Mouse (Mus musculus): ENCODE measurements around the gene Tmem274. TPM values are rescaled to one million over a fixed set of nuclear protein-coding genes. Genes with fewer than 3 reads are reported as not detected.
"Not testable (repeated sequence)": the region's sequence is repeated elsewhere in the genome, so short reads cannot be mapped to it uniquely, and the experiment has no call there.

Gene Tmem274
- polyA plus RNA-seq, 1 experiment from 2014 or later, result not detected

DNA sequence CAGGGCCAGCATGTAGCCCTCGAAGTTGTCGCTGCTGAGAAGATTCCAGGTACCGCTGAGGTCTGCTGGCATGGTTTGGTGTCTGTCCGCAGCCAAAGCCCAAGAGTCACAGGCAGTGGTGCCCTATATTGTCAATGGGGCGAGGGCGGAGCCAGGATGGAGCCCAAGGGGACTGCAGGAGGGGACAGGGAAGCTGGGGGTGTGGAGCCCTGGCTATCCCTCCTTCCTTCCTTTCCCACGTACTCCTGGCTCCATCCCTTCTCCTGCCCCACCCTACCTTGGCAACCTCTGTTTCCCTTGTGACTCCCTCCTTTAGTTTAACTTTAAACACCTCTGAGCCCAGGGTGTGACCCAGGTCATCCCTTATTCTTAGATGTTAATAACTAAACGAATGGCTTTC, 22.3 kb upstream of the Tmem274 start, which contains the start of gene Rbp7:
TSS of gene Rbp7 (minus strand) at position 100 of the 400 bp plus-strand sequence.
- no peak within 1 kb of the TSS for H3K9ac ChIP-seq
- no peaks in the 10 kb centered on the region for H3K9me3 ChIP-seq
- ATAC-seq (ENCODE audit: extremely low read depth, insufficient number of reproducible peaks, low FRiP score, low TSS enrichment), result no peak
- WGBS, result 48% methylated on average over 8 of the region's 8 CpGs
- no peak within 1 kb of the TSS for H3K27ac ChIP-seq (replicated peaks)
- no peak within 1 kb of the TSS for H3K4me2 ChIP-seq
- no peaks in the 10 kb centered on the region for H3K36me3 ChIP-seq
- H3K4me3 ChIP-seq, result no peak within 1 kb of the TSS
- H3K27me3 ChIP-seq (replicated peaks), result no peaks in the 10 kb centered on the region
- no peaks in the 10 kb centered on the region; the same call in 1 of the 2 replicates for H3K4me1 ChIP-seq

DNA sequence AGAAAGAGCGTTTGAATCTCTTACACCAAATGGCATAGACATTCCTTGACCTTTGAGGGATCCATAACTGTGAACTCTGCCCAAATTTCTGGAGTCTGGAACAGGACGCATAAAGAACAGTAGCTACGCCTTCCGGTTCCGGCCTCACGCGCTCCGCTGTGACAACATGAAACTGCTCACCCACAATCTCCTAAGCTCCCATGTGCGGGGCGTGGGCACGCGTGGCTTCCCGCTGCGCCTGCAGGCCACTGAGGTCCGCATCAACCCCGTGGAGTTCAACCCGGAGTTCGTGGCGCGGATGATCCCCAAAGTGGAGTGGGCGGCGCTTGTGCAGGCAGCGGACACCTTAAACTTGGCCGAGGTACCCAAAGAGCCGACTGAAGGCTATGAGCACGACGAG, 20.0 kb upstream of the Tmem274 start:
- H3K4me1 ChIP-seq; ATAC-seq (ENCODE audit: extremely low read depth, insufficient number of reproducible peaks, low FRiP score, low TSS enrichment); H3K9ac ChIP-seq; H3K27me3 ChIP-seq (replicated peaks); H3K4me2 ChIP-seq; H3K36me3 ChIP-seq; H3K9me3 ChIP-seq; H3K27ac ChIP-seq (replicated peaks); H3K4me3 ChIP-seq: not testable (repeated sequence)
- WGBS, result 81% methylated on average over 27 of the region's 27 CpGs

DNA sequence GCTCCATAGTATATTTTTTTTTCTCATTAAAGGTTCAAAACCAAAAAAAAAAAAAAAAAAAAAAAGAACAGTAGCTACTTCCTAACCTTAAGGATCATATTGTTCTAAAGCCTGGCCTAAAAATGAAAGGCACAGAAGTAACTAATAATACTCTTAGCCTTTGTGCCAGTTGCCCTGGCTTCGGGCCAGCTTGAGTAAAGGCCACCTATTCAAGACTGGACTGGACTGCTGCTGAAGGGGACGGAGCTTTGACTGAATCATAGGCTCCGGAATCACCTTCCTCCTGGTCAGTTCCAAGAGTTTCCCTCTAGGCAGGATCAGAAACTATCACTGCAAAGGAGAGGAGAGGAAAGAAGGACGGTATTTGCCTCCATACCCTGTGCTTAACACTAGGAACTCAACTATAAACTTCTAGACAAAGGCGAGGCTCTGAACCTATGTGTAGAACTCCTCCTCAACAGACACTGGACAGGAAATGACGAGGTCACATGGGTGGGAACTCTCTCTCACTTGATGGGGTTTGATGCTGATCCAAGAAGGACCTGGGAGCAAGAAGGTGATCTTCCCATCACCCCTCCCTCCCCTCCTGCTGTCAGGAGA, 19.2 kb upstream of the Tmem274 start:
- WGBS, result 67% methylated on average over 6 of the region's 6 CpGs

DNA sequence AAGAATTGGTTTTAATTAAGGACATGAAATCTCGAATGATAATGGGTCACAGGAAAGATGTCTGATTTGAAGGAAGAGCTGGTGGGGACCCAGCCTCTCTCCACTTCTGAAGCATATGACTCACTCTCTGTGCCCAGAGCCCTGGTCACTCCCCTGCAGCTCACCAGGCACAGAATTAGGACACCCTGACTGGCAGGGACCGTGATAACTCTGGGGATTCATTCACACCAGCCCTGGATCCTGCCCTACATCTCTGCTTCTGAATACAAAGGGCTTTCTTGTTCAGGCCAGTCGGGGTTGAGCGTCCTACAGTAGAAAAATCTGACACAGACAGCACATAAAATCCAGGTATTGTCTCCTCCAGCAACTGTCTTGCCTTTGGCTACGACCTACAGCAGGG, 18.7 kb upstream of the Tmem274 start:
- Histone ChIP-seq H3K36me3 (no peaks in the 10 kb centered on the region), H3K9ac (no peak overlapping the region), H3K27me3 (replicated peaks) (no peaks in the 10 kb centered on the region), H3K4me2 (no peak overlapping the region), H3K4me1 (peaks cover 12% of the 10 kb centered on the region), H3K4me3 (no peak overlapping the region), H3K9me3 (no peaks in the 10 kb centered on the region), H3K27ac (replicated peaks) (no peak overlapping the region)
- 55% methylated on average over 5 of the region's 5 CpGs for WGBS
- ATAC-seq (ENCODE audit: extremely low read depth, insufficient number of reproducible peaks, low FRiP score, low TSS enrichment), result no peak

More for the DNA sequence above, 19.2 kb upstream of the Tmem274 start:
- H3K9ac ChIP-seq, result no peak overlapping the region
- H3K9me3 ChIP-seq, result no peaks in the 10 kb centered on the region
- no peak for ATAC-seq (ENCODE audit: extremely low read depth, insufficient number of reproducible peaks, low FRiP score, low TSS enrichment)
- no peak overlapping the region for H3K4me3 ChIP-seq
- no peak overlapping the region for H3K4me2 ChIP-seq
- no peaks in the 10 kb centered on the region for H3K36me3 ChIP-seq
- no peak overlapping the region for H3K27ac ChIP-seq (replicated peaks)
- H3K4me1 ChIP-seq, result peaks cover 11% of the 10 kb centered on the region
- no peaks in the 10 kb centered on the region for H3K27me3 ChIP-seq (replicated peaks)

DNA sequence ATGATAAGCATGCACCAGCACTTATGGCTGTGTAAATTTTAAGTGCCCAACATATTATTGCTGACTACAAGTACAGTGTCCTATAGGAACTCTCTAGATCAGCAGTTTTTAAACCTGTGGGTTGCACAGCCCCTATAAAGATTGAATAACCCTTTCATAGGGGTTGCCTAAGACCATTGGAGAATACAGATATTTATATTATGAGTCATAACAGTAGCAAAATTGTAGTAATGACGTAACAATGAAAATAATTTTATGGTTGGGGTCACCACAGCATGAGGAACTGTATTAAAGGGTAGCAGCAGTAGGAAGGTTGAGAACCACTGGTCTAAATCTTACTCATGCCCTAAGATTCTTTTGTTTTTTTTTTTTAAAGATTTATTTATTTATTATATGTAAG, 17.8 kb upstream of the Tmem274 start:
- Histone ChIP-seq H3K36me3 (no peaks in the 10 kb centered on the region), H3K4me1 (peaks cover 13% of the 10 kb centered on the region), H3K9ac (no peak overlapping the region), H3K4me3 (no peak overlapping the region), H3K9me3 (no peaks in the 10 kb centered on the region), H3K4me2 (no peak overlapping the region), H3K27ac (replicated peaks) (no peak overlapping the region), H3K27me3 (replicated peaks) (no peaks in the 10 kb centered on the region)
- 73% methylated on average over 1 of the region's 1 CpGs for WGBS
- no peak for ATAC-seq (ENCODE audit: extremely low read depth, insufficient number of reproducible peaks, low FRiP score, low TSS enrichment)

DNA sequence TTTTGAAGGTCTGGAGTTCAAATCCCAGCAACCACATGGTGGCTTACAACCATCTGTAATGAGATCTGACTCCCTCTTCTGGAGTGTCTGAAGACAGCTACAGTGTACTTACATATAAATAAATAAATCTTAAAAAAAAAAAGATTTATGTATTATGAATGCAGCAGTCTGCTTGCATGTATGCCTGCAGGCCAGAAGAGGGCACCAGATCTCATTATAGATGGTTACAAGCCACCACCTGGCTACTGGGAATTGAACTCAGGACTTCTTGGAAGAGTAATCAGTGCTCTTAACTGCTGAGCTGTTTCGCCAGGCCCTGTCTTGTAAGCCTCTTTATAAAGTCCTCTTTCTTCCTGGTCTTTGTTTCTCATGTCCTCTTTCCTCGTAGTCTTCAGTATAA, 16.7 kb upstream of the Tmem274 start:
- WGBS, result 88% methylated on average over 2 of the region's 2 CpGs
- H3K27me3 ChIP-seq (replicated peaks), result not testable (repeated sequence)

DNA sequence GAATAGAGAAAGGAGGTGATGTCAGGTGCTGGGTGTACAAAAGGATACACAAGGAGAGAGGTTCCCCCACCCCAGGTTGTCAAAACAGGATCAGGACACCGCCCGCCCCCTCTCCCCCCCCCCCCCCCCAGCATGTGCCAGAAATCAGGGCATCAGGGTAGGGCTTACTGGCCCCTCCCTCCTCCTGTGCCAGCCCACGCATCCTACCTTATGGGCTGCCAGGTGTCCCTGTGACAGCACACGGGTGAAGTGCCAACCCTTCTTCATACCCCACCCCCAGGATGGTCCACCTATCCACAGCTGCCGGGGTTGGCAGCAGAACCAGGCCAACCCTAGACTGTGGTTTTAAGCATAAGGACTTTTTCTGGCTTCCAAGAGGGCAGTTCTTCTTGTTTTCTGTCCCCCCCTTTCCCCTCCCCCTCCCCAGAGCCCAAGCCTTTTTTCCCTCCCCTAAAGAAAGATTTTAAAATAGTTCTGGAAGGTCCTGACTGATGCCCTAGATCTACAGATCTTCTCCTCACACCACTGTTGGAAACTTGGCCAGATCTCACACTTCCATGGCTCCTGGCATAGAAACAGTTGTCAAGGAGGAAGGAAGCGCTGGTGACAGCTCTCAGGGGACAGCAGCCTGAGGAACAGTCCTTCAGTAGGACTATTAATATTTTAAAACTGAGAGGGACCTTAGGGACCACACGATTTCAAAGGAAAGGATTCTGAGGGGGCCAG, 15.4 kb upstream of the Tmem274 start:
- ATAC-seq (ENCODE audit: extremely low read depth, insufficient number of reproducible peaks, low FRiP score, low TSS enrichment), result no peak; the same call in 1 of the 2 replicates
- WGBS, result 65% methylated on average over 7 of the region's 7 CpGs
- Histone ChIP-seq H3K36me3 (no peaks in the 10 kb centered on the region), H3K4me1 (peaks cover 13% of the 10 kb centered on the region), H3K27ac (replicated peaks) (no peak overlapping the region), H3K9ac (no peak overlapping the region), H3K27me3 (replicated peaks) (no peaks in the 10 kb centered on the region), H3K9me3 (no peaks in the 10 kb centered on the region), H3K4me2 (no peak overlapping the region), H3K4me3 (no peak overlapping the region)

More for the DNA sequence above, 16.7 kb upstream of the Tmem274 start:
- H3K36me3 ChIP-seq; H3K9me3 ChIP-seq; H3K4me2 ChIP-seq; H3K9ac ChIP-seq; ATAC-seq (ENCODE audit: extremely low read depth, insufficient number of reproducible peaks, low FRiP score, low TSS enrichment); H3K4me3 ChIP-seq; H3K27ac ChIP-seq (replicated peaks): not testable (repeated sequence)
- peaks cover 13% of the 10 kb centered on the region for H3K4me1 ChIP-seq

DNA sequence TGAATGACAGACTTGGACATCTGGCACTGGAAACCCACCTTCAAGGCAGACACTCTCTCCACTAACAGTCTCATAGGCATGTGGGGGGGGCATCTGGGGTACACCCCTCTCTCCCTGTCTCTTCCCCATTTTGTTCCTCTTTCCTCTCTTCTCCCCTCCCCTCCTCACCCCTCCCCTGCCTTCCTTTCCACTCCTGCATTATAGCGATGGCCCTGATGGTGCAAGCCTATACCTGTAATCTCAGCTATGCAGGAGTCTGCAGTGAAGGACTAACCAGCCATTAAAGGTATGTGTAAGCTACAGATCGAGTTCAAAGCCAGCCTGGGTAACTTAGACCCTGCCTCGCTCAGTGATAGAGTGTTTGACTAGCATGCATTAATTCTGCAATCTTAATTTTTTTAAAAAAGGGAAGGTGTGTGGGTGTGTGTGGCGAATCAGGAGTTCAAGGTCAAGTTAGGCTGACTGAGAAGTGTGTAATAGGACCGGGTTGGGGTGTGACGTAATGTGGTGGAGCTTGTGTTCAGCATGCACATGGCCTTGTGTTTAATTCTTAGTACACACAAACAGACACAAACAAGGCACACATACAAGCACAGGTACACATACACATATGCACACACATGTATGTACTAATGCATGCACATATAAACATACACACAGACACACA, 14.7 kb upstream of the Tmem274 start:
- H3K27ac ChIP-seq (replicated peaks), result no peak overlapping the region
- ATAC-seq (ENCODE audit: extremely low read depth, insufficient number of reproducible peaks, low FRiP score, low TSS enrichment), result no peak
- WGBS, result 72% methylated on average over 6 of the region's 6 CpGs

DNA sequence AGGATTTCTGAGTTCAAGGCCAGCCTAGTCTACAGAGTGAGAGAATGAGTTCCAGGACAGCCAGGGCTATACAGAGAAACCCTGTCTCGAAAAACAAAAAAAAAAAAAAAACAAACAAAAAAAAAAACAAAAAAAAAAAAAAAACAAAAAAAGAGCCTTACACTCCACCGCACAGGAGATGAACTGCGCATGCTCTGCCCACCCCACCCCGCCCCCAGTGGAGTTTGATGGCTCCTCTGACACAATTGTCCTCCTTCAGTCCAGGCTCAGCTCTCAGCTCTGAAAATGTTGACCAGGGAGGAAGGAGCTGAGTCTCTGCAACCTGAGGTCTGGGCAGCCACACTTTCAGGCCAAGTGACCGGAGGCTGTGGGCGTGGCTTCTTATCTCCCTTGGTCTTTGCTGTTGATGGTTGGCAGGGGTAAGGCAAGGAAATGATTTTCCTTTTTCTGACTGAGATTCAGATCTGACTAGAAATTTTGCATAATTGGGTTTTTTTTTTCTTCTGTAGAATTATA, 13.7 kb upstream of the Tmem274 start:
- 53% methylated on average over 6 of the region's 6 CpGs for WGBS
- Histone ChIP-seq H3K27ac (replicated peaks) (no peak overlapping the region), H3K4me1 (peaks cover 13% of the 10 kb centered on the region), H3K36me3 (peaks cover 14% of the 10 kb centered on the region), H3K9me3 (no peaks in the 10 kb centered on the region), H3K27me3 (replicated peaks) (no peaks in the 10 kb centered on the region), H3K4me3 (no peak overlapping the region), H3K4me2 (no peak overlapping the region), H3K9ac (no peak overlapping the region)
- no peak for ATAC-seq (ENCODE audit: extremely low read depth, insufficient number of reproducible peaks, low FRiP score, low TSS enrichment)

More for the DNA sequence above, 14.7 kb upstream of the Tmem274 start:
- Histone ChIP-seq H3K9ac (peak overlapping the region; percentile 28; the same call in 1 of the 2 replicates), H3K36me3 (peaks cover 3% of the 10 kb centered on the region), H3K4me3 (no peak overlapping the region), H3K9me3 (no peaks in the 10 kb centered on the region), H3K4me1 (peaks cover 13% of the 10 kb centered on the region), H3K4me2 (no peak overlapping the region), H3K27me3 (replicated peaks) (no peaks in the 10 kb centered on the region)

DNA sequence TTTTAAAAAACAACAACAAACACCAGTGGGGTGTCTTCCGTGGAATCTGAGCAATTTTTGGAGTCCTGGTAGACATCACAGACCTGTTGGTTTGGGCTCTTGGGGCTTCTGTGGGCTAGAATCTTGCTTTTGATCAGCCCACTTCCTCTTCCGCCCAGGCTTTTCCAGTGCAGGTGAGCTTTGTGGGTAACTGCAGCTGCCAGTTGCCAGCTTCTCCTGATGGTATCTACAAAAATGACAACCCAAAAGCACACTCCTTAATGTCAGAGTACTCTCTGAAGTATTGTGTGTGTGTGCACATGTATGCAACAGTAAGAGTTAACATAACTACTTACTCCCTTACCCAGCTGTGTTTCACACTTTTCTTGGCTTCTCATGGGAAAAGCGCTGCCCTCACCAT, 7.6 kb upstream of the Tmem274 start:
- peaks cover 58% of the 10 kb centered on the region for H3K36me3 ChIP-seq
- 0 out of 2 replicates have a peak, but pooled peaks cover 5% of the 10 kb centered on the region for H3K4me1 ChIP-seq
- ATAC-seq (ENCODE audit: extremely low read depth, insufficient number of reproducible peaks, low FRiP score, low TSS enrichment), result no peak
- H3K4me2 ChIP-seq, result no peak overlapping the region
- H3K27ac ChIP-seq (replicated peaks), result no peak overlapping the region
- H3K9ac ChIP-seq, result no peak overlapping the region
- no peak overlapping the region for H3K4me3 ChIP-seq
- H3K27me3 ChIP-seq (replicated peaks), result no peaks in the 10 kb centered on the region
- H3K9me3 ChIP-seq, result no peaks in the 10 kb centered on the region
- 86% methylated on average over 3 of the region's 3 CpGs for WGBS

DNA sequence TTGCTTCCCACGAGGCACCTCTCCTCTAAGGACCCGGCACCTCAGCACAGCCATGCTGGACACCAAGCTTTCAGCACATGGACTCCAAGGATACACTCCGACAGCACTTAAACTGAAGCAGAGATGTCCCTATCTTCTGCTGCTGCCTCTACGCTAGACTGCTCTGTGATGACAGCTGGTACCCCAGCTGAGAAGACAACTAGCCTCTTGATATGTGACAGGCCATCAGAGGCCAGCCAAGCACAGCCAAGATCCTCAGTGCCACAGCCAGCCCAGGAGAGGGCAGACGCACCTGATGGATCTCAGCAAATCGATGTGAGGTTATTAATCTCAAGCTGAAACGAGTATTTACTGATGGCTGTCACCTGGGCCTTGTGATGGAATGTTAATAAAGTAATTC, 2.1 kb upstream of the Tmem274 start:
- Histone ChIP-seq H3K4me2 (no peak overlapping the region), H3K27me3 (replicated peaks) (no peaks in the 10 kb centered on the region), H3K27ac (replicated peaks) (no peak overlapping the region)

More for the DNA sequence above, 2.1 kb upstream of the Tmem274 start:
- H3K4me1 ChIP-seq, result 0 out of 2 replicates have a peak, but pooled peaks cover 5% of the 10 kb centered on the region
- H3K9ac ChIP-seq, result no peak overlapping the region
- no peak overlapping the region for H3K4me3 ChIP-seq
- no peak for ATAC-seq (ENCODE audit: extremely low read depth, insufficient number of reproducible peaks, low FRiP score, low TSS enrichment)
- peaks cover 36% of the 10 kb centered on the region for H3K36me3 ChIP-seq
- H3K9me3 ChIP-seq, result no peaks in the 10 kb centered on the region
- 45% methylated on average over 7 of the region's 7 CpGs for WGBS
